Mouse (Mus musculus) lung, embryonic 14.5 days (tissue): Measurements from ENCODE around the gene Zcchc4. TPM values are rescaled to one million over a fixed set of nuclear protein-coding genes. Genes with fewer than 3 reads are reported as not detected.

Source experiments
- ATAC-seq: fragments of 200-750 bp; cut with Nextera tagmentation; 2 replicates; pipeline ENCODE4 v1.8.0; 2017; ENCODE audit warnings: mild to moderate bottlenecking, moderate TSS enrichment, moderate library complexity; ENCODE audit not compliant: insufficient read depth
- DNase-seq: peaks from one replicate; pipeline ENCODE4 v3.0.0-alpha.2; 2015
- H3K27ac ChIP-seq: fragments of 300-500 bp; sonication (generic); 2 replicates; pipeline ENCODE4 v1.5.1; 2014; ENCODE audit warnings: low read depth, mild to moderate bottlenecking, moderate library complexity
- H3K27me3 ChIP-seq: fragments of 300-500 bp; sonication (generic); 2 replicates; pipeline ENCODE4 v1.6.1; 2014; ENCODE audit warnings: low read length, control low read depth; ENCODE audit not compliant: insufficient read depth
- H3K36me3 ChIP-seq: fragments of 300-500 bp; sonication (generic); 2 replicates; pipeline ENCODE4 v1.6.1; 2014; ENCODE audit warnings: control low read depth; ENCODE audit not compliant: insufficient read depth
- H3K4me1 ChIP-seq: fragments of 300-500 bp; sonication (generic); 2 replicates; pipeline ENCODE4 v1.6.1; 2014; ENCODE audit warnings: antibody characterized with exemption, control low read depth; ENCODE audit not compliant: insufficient read depth
- H3K4me2 ChIP-seq: fragments of 300-500 bp; sonication (generic); 2 replicates; pipeline ENCODE4 v1.6.1; 2014; ENCODE audit warnings: mild to moderate bottlenecking
- H3K4me3 ChIP-seq: fragments of 300-500 bp; sonication (generic); 2 replicates; pipeline ENCODE4 v1.5.1; 2014; ENCODE audit warnings: low read depth, low read length
- H3K9ac ChIP-seq: fragments of 300-500 bp; sonication (generic); 2 replicates; pipeline ENCODE4 v1.6.1; 2014
- H3K9me3 ChIP-seq: fragments of 300-500 bp; sonication (generic); 2 replicates; pipeline ENCODE4 v1.6.1; 2016; ENCODE audit warnings: low read depth, low read length, control low read depth
- CTCF ChIP-seq: IDR thresholded peaks from 2 replicates; pipeline ENCODE4 v1.5.1; 2016; ENCODE audit warnings: antibody characterized with exemption, low read depth
- WGBS: fragments of 180-500 bp; shearing (Covaris S2); extraction: QIAGEN DNeasy Blood & Tissue Kit; methylation state at CpG from one replicate; pipeline ENCODE4 v1.1.7; 2014; 5-methylcytosine and 5-hydroxymethylcytosine counted together
- polyA plus RNA-seq: library from polyadenylated mRNA; unstranded; fragments of >200 nt; fragmentation: Nextera tagmentation; extraction: Ambion mirVana; gene quantifications from 2 replicates; pipeline ENCODE4 v1.2.1, GENCODE M21; 2014

The Zcchc4 gene
- polyA plus RNA-seq, 1 experiment from 2014 or later: 16.1 TPM

DNA sequence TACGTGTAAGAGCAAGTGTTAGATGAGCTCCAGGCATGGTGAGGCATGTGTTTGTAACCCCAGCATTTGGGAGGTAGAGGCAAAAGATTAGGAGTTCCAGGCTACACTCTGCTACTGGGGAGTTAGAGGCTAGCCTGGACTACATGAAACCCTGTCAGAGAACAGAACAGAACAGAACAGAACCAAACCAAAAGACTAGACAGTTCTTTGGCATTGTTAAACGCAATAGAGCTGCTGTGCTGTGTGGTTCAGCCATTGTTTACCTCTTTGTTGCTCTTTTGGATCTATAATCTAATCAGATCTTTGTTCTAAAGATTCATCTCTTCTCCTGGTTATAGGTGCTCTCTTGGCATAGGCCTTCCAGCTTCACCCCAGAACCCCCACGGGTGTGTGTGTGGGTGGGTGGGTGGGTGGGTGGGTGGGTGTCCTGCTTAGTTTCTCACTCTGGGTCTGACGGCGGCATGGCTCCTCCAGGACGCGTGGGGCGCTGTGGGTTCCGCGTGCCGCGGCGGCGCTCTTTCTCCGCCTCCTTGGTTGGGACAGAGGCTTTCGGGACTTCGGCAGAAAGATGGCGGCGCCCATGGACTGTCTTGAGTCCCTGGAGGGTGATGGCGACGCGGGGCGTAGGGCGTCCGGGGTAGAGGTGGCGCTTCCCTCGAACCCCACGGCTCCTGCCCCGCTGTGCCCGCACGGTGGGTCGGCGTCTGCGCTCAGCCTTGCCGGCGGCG is 7.5 kb downstream of the Zcchc4 start:
- ATAC-seq (peak; percentile 98), DNase-seq (peak; percentile 93)
- Histone ChIP-seq H3K4me2 (peak overlapping the region; percentile 70), H3K27ac (peak overlapping the region; percentile 69), H3K9me3 (no peaks in the 10 kb centered on the region), H3K27me3 (no peaks in the 10 kb centered on the region), H3K4me3 (peak overlapping the region; percentile 82), H3K9ac (peak overlapping the region; percentile 83), H3K36me3 (peaks cover 6% of the 10 kb centered on the region), H3K4me1 (no peaks in the 10 kb centered on the region)
- peak; percentile 78 for TF ChIP-seq CTCF
- 5% methylated on average over 37 of the region's 37 CpGs for WGBS

DNA sequence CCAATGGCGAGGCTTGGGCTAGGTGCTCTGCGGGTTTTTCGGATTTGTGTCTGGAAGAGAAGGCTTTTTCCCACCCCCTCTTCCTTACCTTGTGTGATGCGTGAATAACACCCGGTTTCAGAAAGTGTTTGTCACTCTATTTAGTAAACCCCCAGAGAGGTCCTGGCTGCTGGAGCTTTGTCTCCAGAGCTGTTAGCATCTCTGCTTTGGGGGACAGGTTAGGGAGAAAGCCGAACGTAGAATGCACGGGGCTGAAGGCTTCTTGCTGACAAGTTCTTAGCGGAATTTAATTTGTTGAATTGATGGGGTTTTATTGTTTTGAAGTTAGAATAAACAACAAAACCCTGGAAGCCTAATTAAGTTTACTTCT is 8.0 kb downstream of the Zcchc4 start:
- Histone ChIP-seq H3K27me3 (no peaks in the 10 kb centered on the region), H3K4me2 (peak overlapping the region; percentile 70), H3K4me1 (no peaks in the 10 kb centered on the region), H3K27ac (peak overlapping the region; percentile 69), H3K9ac (peak overlapping the region; percentile 83), H3K36me3 (peaks cover 12% of the 10 kb centered on the region), H3K4me3 (peak overlapping the region; percentile 82), H3K9me3 (no peaks in the 10 kb centered on the region)
- TF ChIP-seq CTCF: no peak
- ATAC-seq (no peak; the same call in 1 of the 2 replicates), DNase-seq (peak; percentile 55)
- under 1% methylated on average over 9 of the region's 9 CpGs for WGBS

DNA sequence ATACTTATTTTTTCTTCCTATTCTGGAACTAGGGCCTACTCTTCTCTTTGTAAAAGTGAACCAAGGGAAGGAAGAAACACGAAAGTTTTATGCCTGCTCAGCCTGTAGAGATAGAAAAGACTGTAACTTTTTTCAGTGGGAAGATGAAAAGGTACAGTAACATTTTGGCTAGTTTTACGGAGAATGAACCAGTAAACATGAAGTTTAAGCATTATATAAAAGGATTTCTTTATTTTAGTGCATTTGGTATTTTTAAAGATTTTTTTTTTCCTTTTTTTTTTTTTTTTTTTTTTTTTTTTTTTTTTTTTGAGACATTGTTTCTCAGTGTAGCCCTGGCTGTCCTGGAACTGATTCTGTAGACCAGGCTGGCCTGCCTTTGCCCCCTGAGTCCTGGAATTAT is 8.7 kb downstream of the Zcchc4 start:
- Histone ChIP-seq H3K9me3 (no peaks in the 10 kb centered on the region), H3K9ac (no peak overlapping the region), H3K36me3 (peaks cover 15% of the 10 kb centered on the region), H3K4me2 (peak overlapping the region; percentile 70), H3K4me1 (no peaks in the 10 kb centered on the region), H3K27ac (no peak overlapping the region), H3K27me3 (no peaks in the 10 kb centered on the region), H3K4me3 (peak overlapping the region; percentile 82)
- TF ChIP-seq CTCF: no peak
- WGBS: 70% methylated on average over 2 of the region's 2 CpGs
- DNase-seq: peak; percentile 5
- no peak for ATAC-seq

DNA sequence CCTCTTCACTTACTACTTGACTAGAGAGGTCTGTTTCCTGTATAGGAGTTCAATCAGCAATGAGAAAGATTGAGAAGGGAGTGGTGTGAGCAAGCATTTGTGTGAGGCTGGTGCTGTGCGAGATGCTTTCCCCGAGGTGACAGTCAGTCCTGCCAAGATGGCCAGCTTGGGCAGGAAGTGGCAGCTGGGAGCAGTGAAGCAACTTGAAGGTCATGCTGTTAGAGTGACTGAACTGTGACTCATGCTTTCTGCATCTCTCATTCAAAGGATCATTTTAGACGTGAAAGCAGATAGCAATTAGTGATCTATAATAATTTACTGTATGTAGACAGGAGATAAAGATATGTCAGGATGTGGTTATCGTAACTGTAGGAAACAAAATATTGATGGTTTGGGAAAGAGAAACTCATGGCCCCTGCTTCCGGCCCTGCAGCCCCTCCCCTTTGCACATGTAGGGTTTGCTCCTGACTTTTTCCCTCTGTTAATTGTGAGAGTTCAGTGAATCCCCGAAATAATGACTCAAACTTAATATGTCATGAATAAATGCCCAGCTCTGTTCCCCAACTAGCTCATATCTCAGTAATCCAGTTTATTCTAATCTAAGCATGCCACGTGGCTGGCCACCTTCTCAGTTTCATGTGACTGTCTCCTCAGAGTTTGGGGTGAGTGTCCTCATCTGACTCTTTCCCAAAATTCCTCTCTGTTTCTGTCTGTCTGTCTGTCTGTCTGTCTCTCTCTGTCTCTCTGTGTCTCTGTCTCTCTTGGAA is 11.5 kb downstream of the Zcchc4 start:
- H3K4me3 ChIP-seq: no peak overlapping the region
- no peak overlapping the region for H3K27ac ChIP-seq
- WGBS: 75% methylated on average over 7 of the region's 7 CpGs
- ATAC-seq (no peak), DNase-seq (no peak)
- TF ChIP-seq CTCF: no peak
- peaks cover 17% of the 10 kb centered on the region for H3K36me3 ChIP-seq
- no peak overlapping the region for H3K4me2 ChIP-seq
- H3K9me3 ChIP-seq: no peaks in the 10 kb centered on the region
- H3K4me1 ChIP-seq: no peaks in the 10 kb centered on the region
- H3K9ac ChIP-seq: no peak overlapping the region
- no peaks in the 10 kb centered on the region for H3K27me3 ChIP-seq

DNA sequence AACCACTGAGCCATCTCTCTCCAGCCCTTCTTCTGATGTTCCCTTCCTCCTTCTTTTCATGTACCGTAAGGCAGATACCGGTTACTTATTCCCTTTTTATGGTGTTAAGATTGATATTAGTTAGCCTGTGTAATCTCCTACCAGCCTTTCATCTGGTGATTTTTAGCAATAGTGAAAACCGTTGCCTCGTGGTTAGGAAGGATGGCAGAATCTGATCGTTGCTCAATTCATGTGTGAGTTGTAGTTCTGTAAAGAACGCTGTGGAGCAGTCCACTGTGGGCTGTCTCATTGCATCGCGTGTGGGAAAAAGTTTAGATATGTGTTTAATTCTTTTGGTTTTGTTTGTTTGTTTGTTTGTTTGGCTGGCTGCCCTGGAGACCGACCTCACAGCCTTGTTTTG is 18.0 kb downstream of the Zcchc4 start:
- Histone ChIP-seq H3K4me2 (no peak overlapping the region), H3K9ac (no peak overlapping the region), H3K4me3 (no peak overlapping the region), H3K27me3 (no peaks in the 10 kb centered on the region), H3K9me3 (no peaks in the 10 kb centered on the region), H3K36me3 (peaks cover 32% of the 10 kb centered on the region), H3K4me1 (no peaks in the 10 kb centered on the region), H3K27ac (no peak overlapping the region)
- ATAC-seq (no peak), DNase-seq (no peak)
- no peak for TF ChIP-seq CTCF
- 88% methylated on average over 9 of the region's 9 CpGs for WGBS

DNA sequence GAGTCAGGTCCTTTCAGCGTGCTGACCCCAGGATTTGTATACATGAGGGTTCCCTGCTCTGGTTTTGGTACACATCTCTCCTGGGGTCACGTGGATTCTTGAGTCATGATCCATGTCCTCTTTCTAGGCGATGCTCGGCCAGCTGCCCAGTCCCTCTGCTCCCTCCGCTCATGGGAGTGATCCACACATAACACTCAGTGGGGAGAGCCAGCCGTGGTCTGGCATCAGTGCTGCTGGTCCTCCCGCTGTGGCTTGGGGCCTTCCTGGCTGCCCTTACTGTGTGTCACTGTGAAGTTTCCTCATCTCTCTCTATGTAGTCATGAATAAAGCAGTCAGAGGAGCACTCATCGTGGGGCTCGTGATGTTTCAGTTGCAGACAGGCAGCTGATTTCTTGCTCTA is 18.9 kb downstream of the Zcchc4 start:
- ATAC-seq: no peak

DNA sequence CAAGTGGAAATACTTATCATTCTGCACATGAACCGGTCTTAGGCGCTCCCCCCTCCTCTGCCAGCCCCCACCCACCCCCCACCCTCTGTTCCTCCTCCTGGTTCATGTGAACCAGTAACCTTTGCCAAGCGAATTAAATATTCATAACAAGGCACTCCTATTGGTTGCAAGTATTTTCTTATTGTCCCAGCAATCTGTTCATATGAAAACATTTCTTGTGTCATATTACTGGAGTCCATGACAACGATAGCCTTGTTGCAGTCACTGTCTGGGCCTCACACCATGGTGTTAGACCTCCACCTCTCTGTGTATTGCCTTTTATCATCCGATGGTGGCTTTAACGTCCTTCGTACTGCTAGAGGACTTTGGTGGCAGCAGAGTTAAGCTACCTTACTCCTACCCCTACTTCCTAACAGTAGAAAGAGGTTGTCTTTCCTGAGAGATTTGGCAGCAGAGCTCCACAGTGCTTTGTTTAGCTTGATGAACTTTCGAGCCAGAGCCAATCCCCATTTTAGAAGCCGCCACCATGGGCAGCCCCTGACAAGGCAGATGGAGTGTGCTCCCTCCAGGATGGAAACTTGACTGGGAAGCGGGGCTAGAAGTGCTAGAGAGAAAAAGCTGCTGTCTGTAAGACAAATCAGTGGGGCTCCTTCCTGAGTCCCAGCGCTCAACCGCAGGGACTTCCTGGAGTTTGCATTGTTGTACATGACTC is 24.2 kb downstream of the Zcchc4 start:
- ATAC-seq (no peak), DNase-seq (no peak)
- H3K36me3 ChIP-seq: peaks cover 31% of the 10 kb centered on the region
- no peaks in the 10 kb centered on the region for H3K4me1 ChIP-seq
- 87% methylated on average over 12 of the region's 12 CpGs for WGBS
- H3K27ac ChIP-seq: no peak overlapping the region
- no peak overlapping the region for H3K4me3 ChIP-seq
- H3K4me2 ChIP-seq: no peak overlapping the region
- no peak overlapping the region for H3K9ac ChIP-seq
- no peaks in the 10 kb centered on the region for H3K9me3 ChIP-seq
- no peaks in the 10 kb centered on the region for H3K27me3 ChIP-seq
- TF ChIP-seq CTCF: no peak

More for the DNA sequence above, 18.9 kb downstream of the Zcchc4 start:
- Histone ChIP-seq H3K4me1 (no peaks in the 10 kb centered on the region), H3K27ac (no peak overlapping the region), H3K9me3 (no peaks in the 10 kb centered on the region), H3K27me3 (no peaks in the 10 kb centered on the region), H3K9ac (no peak overlapping the region), H3K36me3 (peaks cover 33% of the 10 kb centered on the region), H3K4me3 (no peak overlapping the region), H3K4me2 (no peak overlapping the region)
- 89% methylated on average over 9 of the region's 9 CpGs for WGBS
- DNase-seq: no peak
- TF ChIP-seq CTCF: no peak
